Mouse (Mus musculus): Measurements from ENCODE around the gene Ugcg.
A peak's percentile ranks its signal among the peaks of the same experiment; 100 is the strongest.

Gene Ugcg

DNA sequence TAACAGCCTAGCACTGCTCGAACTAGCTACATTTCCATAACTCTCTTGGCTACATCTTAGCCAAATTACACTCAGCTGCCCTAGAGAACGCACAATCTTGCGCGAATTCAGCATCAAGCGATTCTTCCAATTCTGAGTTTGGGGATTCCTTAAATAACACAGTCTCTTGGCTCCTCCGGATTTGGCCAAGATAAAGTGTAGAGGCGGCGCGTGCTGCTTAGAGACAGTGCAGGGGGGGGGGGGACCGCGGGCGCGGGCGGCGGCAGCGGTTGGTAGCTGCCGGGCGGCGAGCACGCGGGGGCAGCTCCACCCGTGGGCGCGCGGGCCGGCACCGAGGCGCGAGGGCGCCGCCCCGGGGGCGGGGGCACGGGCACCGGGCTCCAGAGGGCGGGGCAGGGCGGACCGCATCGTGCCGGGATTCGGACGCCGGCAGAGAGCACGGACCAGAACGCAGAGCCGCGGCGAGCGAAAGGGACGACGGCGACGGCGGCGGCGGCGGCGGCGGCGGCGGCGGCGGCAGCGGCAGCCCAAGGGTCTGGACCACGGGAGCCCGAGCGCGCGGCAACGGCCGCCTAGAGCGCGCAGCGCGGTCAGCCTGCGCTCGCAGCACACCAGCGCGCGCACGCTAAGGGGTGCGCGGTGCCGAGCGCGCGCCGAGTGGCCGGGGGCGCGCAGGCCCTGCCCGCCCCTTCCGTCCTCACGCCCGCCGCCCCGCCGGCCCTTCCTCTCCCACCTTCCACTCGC, at the start of gene Ugcg:
Gene Ugcg, plus strand, starts transcription at position 456 of the 744 bp plus-strand sequence.
- peak; percentile 76 for DNase-seq

DNA sequence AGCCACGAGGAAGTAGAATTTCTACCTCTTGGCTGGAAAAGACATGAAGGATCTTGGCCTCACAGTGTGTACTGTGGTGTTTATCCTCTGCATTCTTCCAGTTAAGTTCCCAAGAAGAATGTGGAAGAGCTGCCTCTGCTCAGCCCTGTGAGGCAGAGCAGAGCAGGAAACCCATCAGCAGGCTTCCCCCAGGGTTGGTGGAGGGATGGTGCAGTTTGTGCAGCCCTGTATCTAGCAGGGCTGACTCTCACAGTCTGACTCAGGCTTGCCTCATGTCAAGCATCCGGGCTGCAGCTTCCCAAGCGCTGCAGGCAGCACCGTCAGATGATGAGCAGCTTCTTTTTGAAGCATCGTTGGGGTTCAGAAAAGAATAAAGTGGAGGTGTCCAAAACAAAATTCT, 40.0 kb upstream of the Ugcg start:
- DNase-seq = no peak

DNA sequence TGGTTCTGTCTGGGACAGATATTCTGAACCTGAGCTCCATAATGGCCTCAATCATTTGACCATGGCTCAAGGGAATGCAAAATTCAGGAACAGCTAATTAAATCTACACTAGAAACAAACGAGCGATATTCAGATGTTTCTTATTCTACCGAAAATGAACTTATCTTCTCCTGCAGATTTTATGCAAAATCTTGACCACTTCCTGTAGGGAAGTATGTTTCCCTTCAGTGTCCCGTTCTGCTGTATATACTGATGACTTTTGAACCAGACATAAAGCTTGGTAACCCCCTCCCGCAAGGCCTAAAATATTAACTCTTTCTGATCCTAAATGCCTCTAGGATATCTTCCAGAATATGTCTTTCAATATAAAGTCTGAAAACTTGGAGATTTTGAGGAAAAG, 38.1 kb upstream of the Ugcg start:
- no peak for DNase-seq

DNA sequence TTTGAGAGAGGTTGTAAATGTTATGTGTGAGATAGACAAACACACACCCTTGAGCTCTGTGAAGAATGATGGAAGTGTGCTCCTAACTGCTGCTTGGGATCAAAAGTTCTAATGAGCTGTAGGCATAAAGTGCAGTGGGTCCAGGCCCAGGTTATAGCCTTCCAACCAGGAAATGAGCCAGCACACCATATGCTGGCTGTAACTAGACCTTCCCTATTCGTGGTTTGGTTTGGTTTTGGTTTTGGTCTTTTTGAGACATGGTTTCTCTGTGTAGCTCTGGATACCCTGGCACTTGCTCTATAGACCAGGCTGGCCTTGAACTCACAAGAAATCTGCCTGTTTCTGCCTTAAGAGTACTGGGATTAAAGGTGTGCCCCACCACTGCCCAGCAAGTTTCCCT, 37.1 kb upstream of the Ugcg start:
- no peak for DNase-seq

DNA sequence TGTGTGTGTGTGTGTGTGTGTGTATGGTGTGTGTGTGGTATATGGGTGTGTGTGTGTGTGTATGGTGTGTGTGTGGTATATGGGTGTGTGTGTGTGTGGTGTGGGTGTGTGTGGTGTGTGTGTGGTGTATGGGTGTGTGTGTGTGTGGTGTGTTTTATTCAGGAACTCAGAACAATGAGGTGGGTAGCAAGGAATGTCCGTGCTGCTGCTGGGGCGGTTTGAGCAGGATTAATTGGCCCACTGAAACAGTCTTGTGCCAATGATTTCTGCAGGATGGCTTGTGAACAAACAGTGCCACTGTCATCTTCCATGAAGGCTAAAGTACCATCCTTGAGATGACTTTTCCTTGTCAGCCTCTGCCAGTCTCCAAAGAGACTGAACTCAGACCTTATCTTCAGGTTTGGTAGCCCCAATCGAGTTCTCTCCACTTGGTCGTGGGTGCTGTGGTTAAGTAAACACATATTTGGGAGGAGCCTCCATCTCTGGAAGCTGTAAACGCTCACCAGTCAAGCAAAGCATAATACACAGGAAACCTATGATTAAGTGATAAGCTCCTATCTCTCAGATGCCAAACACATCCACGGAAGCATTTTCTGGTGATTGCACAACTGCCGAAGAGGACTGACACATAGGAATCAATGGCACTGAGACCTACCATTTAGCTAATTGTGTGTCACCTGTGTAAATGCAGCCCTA, 32.0 kb upstream of the Ugcg start:
- DNase-seq = no peak

DNA sequence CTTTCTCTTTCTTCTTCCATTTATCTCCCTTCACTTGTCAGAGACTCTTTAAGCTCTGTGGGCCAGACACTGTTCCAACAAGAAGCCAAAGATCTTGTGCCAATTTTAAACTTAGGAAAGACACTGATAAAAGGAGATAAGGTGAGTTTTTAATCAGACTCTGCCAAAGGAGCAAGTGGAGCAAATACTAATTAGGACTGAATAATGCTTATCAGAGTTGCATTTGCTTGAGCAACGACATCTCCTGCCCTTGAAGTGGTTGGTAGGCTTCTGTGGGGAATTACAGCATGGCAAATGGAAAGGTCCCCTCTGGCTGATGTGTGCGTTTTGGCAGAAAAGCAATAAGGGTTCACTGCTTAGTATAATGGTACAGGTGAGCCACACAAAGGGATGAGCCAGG, 31.4 kb upstream of the Ugcg start:
- DNase-seq = no peak

DNA sequence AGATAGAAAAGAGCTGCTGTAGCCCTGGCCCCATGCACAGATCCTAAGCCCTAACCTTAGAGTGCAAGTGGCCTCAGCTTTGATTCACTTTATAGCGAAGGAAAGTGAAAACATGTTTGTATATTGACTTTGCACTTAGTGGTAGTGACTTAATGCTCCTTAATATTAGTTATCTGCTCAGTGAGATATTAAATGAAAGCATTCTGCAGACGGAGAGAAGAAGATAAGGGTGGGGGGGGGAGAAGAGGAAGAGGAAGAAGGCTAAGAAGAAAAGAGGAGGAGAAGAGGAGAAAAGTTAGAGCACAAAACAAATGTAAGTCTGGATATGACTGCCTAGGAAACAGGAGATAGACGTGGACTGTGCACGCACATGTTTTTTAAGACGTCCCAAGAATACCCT, 28.8 kb upstream of the Ugcg start:
- DNase-seq = no peak

DNA sequence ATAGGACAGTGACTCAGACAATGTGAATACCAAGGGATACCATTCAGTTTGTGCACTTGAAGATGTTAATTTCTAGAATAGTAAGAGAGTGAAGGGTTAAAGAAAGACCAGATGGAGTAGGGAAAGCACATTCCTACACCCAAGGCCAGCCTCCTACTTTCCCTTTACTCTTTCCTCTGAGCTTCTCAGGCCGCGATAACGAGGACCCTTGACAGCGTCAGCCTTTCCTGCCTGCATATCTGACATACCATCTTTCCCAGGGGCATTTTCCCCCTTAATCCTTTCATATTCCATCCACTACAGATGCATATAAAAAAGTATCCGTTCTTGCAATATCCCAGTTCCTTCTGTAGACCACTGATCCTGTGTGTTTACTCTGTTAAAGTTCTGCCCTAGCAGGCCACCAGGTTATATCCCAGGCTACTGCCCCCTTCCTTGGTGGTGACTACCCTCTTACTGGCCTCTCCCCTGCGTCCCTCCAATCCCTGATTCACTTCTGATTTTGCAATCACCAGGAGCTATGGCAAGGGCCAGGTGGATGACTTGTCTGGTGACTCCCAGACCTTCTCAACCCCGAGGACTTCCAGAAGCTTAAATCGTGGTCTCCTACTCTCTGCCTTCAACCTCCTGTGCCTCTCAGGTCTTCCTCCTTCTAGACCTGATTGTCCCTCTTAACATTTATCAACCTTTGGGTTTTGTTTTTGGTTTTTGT, 27.9 kb upstream of the Ugcg start:
- no peak for DNase-seq

DNA sequence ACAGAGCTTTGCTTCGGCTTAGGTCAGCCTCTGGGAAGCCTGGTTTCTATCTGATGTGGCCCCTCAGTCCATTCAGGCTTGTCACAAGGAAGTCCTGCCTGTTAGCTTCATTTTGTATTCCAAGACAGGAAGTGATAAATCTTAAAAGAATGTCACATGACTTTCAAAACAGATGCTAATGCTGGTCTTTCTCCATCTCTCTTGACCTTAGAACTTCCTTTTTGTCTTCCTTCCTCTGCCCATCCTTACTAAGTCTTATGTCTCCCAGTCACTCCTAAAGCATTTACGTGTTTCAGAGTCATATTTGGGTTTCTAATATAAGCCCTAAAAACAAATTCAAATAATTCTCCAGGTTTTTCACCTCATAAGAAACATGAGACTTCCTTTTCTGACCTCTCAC, 25.0 kb upstream of the Ugcg start:
- no peak for DNase-seq

DNA sequence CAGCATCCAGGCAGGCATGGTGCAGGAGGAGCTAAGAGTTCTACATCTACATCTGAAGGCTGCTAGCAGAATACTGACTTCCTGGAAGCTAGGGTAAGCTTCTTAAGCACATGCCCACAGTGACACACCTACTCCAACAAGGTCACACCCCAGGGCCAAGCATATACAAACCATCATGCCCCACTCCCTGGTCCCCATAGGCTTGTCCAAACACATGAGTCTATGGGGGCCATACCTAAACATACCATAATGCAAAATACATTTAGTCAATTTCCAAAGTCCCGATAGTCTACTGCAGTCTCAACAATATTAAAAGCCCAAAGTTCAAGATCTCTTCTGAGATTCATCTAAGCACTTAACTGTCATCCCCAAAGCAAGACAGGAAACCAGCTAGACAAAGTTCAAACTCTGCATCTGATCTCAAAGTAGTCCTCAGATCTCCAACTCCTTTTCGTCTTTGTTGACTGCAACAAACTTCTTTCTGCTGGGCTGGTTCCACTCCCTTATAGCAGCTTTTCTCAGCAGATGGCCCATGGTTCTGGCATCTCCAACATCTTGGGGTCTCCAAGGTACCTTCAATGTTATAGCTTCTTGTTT, 21.7 kb upstream of the Ugcg start:
- no peak for DNase-seq

DNA sequence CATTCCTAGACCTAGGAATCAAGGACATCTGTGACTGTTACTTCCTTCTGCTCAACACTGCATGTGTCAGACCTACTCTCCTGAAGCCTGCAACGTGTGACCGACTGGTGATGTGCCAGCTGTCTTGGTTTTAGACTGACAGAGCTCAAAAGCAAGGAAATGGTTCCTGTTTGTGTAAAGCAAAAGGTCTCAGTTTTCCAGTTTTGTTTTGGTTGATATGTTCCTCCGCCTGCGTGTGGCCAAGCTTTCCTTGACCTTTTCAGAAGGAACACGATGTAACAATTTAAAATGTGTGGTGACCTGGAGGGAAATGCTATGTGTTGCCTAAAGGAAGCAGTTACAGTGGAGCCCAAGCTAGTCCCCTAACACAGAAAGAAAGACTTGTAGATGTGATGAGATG, 19.1 kb upstream of the Ugcg start:
- no peak for DNase-seq

DNA sequence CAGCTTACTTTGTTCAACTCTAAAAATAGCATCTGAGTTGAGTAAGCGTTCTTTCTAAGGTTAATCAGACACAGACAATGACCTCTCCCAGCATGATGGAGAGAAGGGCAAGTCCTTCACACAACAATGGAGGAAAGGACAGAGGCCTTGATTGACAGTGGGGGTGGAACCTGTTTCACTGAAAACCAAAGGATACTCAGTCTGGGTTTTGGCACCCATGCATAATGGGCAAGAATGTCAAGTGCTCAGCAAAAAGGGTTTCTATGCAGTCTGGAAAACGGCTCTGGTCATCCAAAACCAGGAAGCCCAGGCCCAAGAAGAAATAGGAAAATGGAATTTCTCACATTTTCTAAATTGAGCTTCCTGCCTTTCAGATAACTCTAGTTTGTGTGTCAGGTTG, 16.4 kb upstream of the Ugcg start:
- no peak for DNase-seq

DNA sequence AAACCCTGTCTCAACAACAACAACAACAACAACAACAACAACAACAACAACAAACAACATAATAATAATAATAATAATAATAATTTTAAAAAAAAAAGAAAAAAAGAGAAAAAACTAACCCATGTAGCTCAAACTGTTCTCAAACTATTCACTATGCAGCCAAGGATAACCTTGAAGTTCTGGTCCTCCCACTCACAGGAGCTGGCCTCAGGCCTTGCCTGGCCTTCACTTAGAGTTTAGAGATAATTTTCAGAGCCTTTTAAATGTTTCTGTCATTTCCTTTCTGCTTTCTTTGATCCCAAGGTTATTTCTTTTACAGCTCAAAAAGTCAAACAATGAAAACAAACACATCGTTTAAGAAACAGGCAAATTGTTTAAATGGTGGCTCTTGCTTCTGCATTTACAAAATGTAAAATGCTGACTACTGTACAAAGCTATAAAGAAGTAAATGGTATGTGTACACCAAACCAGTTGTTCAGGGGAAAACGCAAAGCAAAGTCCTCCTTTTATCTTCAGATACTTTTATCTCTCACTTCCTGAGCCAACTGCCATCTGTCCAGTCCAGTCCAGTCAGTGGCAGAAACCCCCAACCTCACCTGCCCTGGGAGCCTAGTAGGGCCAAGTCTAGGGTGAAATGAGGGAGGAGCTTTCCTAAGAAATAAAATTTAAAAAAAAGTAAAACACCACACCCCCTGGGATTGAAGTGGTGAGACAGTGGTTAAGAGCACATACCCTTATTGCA, 15.7 kb upstream of the Ugcg start:
- no peak for DNase-seq

DNA sequence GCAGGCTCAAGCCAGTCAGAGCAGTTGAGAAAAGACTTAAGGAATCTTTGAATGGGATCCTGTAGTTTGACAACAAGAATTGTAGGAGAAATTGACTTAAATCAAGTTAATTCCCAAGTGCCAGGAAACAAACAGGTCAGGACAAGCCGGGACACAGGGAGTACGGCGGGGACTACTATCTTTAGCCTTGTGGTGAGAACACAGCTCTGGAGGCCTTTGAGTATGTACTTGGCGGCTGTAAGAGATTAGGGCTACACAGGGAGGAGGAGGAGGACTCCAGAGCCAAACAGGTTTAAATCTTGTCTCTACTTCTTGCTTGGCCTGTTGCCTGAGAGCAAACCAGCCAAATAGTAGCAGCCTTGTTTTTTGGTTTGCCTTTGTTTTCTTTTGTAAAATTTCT, 14.1 kb upstream of the Ugcg start:
- no peak for DNase-seq

DNA sequence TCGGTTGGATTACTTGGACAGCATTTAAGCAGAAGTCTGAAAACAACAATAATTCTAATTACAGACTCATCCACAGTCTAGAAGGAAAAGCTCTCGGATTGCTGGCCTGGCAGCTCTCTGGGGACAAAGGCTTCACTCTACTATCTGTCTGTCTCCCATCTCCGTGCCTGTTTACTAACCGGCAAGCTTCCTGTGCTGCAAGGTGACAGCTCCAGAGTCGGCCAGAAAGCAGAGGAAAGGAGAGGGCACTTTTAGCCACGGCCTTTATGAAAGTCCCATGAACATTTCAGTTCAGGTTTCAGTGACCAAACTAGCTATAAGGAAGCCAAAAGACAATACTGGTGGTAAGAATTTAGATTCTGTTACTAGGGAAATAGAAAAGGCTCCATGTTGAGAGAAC, 13.1 kb upstream of the Ugcg start:
- DNase-seq = no peak

DNA sequence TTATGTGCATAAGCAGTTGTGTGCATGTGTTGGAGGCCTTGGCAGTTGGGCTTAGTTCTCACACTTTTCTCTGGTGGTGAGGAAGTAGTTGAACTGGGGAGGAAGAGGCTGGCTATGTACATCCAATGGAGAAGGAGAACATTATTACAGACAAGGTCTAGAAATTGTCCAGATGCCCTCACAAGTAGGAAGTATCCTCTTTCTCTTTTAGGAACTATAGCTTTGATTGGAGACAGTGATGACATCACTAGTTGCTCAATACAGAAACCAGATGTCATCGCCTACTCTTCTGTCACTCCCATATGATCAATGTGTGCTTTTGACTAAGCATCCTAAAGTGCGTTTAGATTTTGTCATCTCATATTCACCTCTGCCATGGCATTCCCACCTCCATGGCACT, 11.5 kb upstream of the Ugcg start:
- DNase-seq = no peak

DNA sequence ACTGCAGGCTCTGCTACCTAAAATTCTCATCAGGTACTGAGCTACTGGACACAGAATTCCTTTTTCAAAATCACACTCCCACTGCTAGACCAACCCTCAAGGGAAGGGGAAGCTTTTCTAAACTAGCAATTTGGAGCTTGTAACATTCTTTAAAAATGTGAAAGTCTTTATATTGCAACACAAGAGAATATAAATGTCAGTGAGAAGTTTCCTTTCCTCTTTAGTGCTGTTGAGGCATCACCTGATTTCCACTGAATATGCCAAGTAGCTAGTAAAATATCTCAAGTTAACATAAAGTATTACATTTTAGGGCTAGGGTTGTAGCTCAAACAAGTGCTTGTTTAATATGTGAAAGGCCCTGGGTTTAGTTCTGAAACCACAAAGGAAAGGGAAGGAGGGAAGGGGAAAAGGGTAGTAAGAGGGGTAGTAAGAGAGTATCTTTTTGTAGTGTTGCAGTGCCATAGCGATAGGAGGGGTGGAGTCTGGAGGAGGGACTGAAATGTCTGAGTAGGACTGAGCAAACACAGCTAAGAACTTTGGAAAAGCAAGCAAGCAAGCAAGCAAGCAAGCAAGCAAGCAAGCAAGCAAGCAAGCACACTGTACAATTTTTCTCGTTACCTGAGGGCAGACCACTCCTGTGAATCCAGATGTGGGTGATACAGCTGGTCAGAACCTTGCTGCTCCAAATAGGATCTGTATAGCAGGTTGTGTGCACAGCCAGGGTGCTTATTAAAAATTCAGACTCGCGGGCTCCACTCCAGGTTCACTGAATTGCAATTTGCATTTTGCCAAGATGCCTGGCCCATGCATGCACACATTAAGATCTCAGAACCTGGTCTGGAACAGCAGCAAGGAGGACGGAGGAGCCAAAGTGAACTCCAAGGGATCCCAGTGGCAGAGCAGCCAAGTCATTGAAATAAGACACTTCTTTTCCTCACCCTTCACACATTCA, 7.5 kb upstream of the Ugcg start:
- DNase-seq = no peak

DNA sequence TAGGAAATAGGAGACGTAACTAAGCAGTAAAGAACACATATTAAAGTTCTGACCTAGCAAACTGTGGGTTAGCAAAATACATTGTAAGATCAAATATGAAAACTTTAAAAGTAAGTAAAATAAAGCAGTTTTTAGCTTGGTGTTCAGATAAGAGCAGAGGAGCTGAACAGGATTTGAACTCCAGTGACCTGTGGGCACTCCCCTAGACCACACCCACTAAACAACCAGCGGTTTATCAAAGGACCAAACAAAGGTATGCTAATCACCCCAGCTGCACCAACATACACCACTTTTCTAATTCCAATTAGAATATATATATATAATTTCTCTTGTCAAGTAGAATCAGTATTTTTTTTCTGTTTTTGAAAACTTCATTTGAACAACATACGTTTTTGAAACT, 3.4 kb upstream of the Ugcg start:
- DNase-seq = no peak

DNA sequence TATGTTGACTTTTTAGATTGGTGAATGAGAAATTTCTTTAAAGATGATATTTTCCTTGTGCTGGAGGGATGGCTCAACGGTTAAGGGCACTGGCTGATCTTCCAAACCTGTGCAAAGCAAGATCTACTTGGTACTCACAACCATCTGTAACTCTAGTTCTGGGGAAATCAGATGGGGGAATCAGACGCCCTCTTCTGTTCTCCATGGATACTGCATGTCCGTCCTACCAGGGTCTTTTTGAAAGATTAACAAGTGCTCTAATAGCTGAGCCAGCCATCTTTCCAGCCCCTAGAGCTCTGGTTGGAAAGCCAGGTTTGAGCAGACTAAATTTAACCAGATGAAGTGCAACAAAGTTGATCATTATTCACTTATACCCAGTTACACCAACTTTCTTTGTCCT, 1.8 kb upstream of the Ugcg start:
- no peak for DNase-seq

DNA sequence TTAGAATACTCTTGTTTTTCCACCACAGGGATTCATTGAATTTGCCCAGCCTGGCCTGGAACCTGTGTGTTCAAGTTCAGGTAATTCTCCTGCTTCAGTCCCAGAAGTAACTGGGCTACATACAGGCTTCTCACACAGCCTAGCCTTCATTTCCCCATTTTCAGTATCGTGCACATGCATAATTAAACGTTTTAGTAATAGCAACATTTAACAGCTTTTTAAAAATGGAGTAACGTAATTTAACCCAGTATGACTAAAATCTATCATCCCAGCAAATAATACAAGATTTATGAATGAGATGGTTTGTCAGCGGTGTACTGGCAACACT, 619 bp upstream of the Ugcg start:
- DNase-seq = no peak

DNA sequence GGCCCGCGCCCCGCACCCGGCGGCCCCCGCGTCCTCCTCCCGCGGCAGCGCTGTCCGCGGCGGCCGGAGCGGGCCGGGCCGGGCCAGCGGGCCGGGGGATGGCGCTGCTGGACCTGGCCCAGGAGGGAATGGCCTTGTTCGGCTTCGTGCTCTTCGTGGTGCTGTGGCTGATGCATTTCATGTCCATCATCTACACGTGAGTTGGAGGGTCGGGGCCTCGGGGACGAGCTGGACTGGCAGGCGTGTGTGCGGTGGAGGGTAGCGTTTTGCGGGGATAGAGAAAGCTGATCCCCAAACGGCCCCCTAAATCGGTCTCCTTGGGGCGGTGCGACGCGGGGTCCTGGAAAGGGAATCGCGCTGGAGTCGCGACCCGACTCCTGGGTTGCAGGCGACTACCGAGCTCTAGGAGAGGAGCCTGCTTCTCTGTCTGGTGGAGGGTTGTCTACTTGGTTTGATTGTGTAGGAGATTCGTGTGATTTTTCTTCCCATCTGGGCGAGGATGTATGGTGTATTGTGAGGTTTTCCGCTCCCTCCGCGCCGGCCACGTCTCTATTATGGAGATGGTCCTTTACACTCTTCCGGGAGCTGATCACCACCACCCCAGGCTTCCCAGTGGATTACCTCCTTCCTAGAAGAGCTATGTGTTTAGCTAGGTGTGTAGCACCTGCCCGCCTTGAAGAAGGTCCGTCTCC, 635 bp downstream of the Ugcg start:
- DNase-seq = peak; percentile 18

Data from right cerebral cortex, postnatal 14 days (tissue).